Mouse (Mus musculus) embryonic facial prominence, embryonic 11.5 days (tissue): Measurements from ENCODE around the gene Mfsd6. TPM values are rescaled to one million over a fixed set of nuclear protein-coding genes. Genes with fewer than 3 reads are reported as not detected.

ENCODE experiments used
- ATAC-seq: fragments of 200-750 bp; cut with Nextera tagmentation; replicated peaks from 2 replicates; pipeline ENCODE4 v1.8.0; 2017; ENCODE audit warnings: low read depth; ENCODE audit not compliant: insufficient number of reproducible peaks, low FRiP score, low TSS enrichment
- DNase-seq: peaks from one replicate; pipeline ENCODE4 v3.0.0-alpha.2; 2015; ENCODE audit warnings: low spot score
- H3K27ac ChIP-seq: fragments of 300-500 bp; sonication (generic); replicated peaks from 2 replicates; pipeline ENCODE4 v1.5.1; 2014; ENCODE audit warnings: mild to moderate bottlenecking, low read depth, low read length, control low read depth
- H3K27me3 ChIP-seq: fragments of 300-500 bp; sonication (generic); 2 replicates; pipeline ENCODE4 v1.6.1; 2014; ENCODE audit warnings: mild to moderate bottlenecking, low read length, moderate library complexity, mixed read lengths; ENCODE audit not compliant: control insufficient read depth, insufficient read depth
- H3K36me3 ChIP-seq: fragments of 300-500 bp; sonication (generic); replicated peaks from 2 replicates; pipeline ENCODE4 v1.6.1; 2014; ENCODE audit warnings: low read depth, mild to moderate bottlenecking, low read length, moderate library complexity, mixed read lengths; ENCODE audit not compliant: control insufficient read depth, insufficient read depth
- H3K4me1 ChIP-seq: fragments of 300-500 bp; sonication (generic); 2 replicates; pipeline ENCODE4 v1.6.1; 2014; ENCODE audit warnings: low read length, mixed read lengths; ENCODE audit not compliant: control insufficient read depth, insufficient read depth
- H3K4me2 ChIP-seq: fragments of 300-500 bp; sonication (generic); 2 replicates; pipeline ENCODE4 v1.6.1; 2014; ENCODE audit warnings: low read depth, mild to moderate bottlenecking, control low read depth, low read length, moderate library complexity
- H3K4me3 ChIP-seq: fragments of 300-500 bp; sonication (generic); 2 replicates; pipeline ENCODE4 v1.5.1; 2014; ENCODE audit warnings: low read depth, low read length, control low read depth
- H3K9ac ChIP-seq: fragments of 300-500 bp; sonication (generic); replicated peaks from 2 replicates; pipeline ENCODE4 v1.6.1; 2014; ENCODE audit warnings: mild to moderate bottlenecking, control low read depth, low read length
- H3K9me3 ChIP-seq: fragments of 300-500 bp; sonication (generic); replicated peaks from 2 replicates; pipeline ENCODE4 v1.6.1; 2016; ENCODE audit warnings: mild to moderate bottlenecking, low read length, inconsistent platforms, mixed read lengths; ENCODE audit not compliant: control insufficient read depth
- WGBS: fragments of 180-500 bp; shearing (Covaris S2); extraction: QIAGEN DNeasy Blood & Tissue Kit; methylation state at CpG from one replicate; pipeline ENCODE4 v1.1.7; 2014; 5-methylcytosine and 5-hydroxymethylcytosine counted together
- polyA plus RNA-seq: library from polyadenylated mRNA; unstranded; fragments of >200 nt; fragmentation: Nextera tagmentation; extraction: Ambion mirVana; gene quantifications from 2 replicates; pipeline ENCODE4 v1.2.1, GENCODE M21; 2014

Gene Mfsd6
- polyA plus RNA-seq, 1 experiment from 2014 or later = 2.1 TPM

- no peaks in the 10 kb centered on the region for H3K9me3 ChIP-seq
Measured at GRCm38 (mm10) chr1:52648153-52649027, 78.9 kb downstream of the Mfsd6 start.

DNA sequence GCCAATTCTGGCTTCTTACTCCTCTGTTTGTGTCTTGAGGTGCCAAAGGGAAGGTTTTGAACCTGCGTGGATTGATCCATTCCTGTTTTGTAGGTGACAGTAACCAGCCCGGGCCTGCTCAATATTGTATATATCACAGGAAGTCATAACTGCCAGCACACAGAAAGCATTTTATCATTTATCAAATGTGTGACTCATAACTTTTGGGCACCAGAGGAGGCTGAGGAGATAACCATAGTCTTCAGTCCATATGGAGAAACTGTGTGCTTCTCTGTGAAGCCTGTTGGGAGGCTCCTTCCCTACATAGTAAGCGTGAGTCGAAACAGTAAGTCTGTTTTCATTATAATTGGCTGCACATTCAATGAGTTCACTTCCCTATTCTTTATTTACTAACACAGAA is 86.5 kb downstream of the Mfsd6 start:
- no peak overlapping the region for H3K4me3 ChIP-seq
- no peaks in the 10 kb centered on the region for H3K9me3 ChIP-seq
- no peaks in the 10 kb centered on the region for H3K4me1 ChIP-seq
- no peak overlapping the region for H3K4me2 ChIP-seq
- DNase-seq = no peak
- H3K27me3 ChIP-seq = no peaks in the 10 kb centered on the region
- no peak overlapping the region for H3K9ac ChIP-seq
- no peaks in the 10 kb centered on the region for H3K36me3 ChIP-seq
- no peak overlapping the region for H3K27ac ChIP-seq
- 94% methylated on average over 4 of the region's 4 CpGs for WGBS
- no peak for ATAC-seq

More at GRCm38 (mm10) chr1:52648153-52649027, 78.9 kb downstream of the Mfsd6 start:
- 83% methylated on average over 11 of the region's 11 CpGs for WGBS
- Histone ChIP-seq H3K4me3 (no peak overlapping the region), H3K9ac (no peak overlapping the region), H3K27ac (no peak overlapping the region), H3K36me3 (no peaks in the 10 kb centered on the region; the same call in 1 of the 2 replicates), H3K27me3 (no peaks in the 10 kb centered on the region), H3K4me1 (no peaks in the 10 kb centered on the region), H3K4me2 (no peak overlapping the region)
- ATAC-seq = no peak
- peak; percentile 71 for DNase-seq

DNA sequence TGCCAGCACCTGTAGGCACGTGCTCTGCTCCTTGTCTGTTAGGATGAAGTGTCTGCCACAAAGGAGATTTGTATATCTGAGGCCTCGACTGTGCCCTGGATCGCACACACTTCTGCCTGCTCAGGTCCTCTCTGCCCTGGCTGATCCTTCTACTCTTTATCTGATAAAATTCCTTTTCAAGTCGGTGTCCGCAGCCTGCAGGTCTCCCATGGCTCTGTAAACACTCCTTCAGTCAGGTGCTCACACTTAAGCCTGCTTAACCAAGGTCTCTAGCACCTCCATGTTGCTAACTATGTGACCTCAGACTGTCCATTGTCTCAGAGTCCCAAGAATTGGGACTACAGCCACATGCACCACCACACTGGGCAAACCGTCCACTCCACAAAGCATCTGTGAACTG is 87.0 kb downstream of the Mfsd6 start:
- H3K4me3 ChIP-seq = no peak overlapping the region
- ATAC-seq (no peak), DNase-seq (no peak)
- H3K9me3 ChIP-seq = no peaks in the 10 kb centered on the region
- WGBS = 85% methylated on average over 6 of the region's 6 CpGs
- H3K36me3 ChIP-seq = no peaks in the 10 kb centered on the region
- H3K27me3 ChIP-seq = no peaks in the 10 kb centered on the region
- no peaks in the 10 kb centered on the region for H3K4me1 ChIP-seq
- no peak overlapping the region for H3K4me2 ChIP-seq
- no peak overlapping the region for H3K9ac ChIP-seq
- H3K27ac ChIP-seq = no peak overlapping the region

GRCm38 (mm10) chr1:52639090-52639489 is 88.2 kb downstream of the Mfsd6 start:
- Histone ChIP-seq H3K9me3 (no peaks in the 10 kb centered on the region), H3K4me3 (no peak overlapping the region), H3K27ac (no peak overlapping the region), H3K4me2 (no peak overlapping the region), H3K27me3 (no peaks in the 10 kb centered on the region), H3K4me1 (no peaks in the 10 kb centered on the region), H3K36me3 (no peaks in the 10 kb centered on the region), H3K9ac (no peak overlapping the region)
- WGBS = 87% methylated on average over 7 of the region's 7 CpGs
- ATAC-seq (no peak), DNase-seq (no peak)

GRCm38 (mm10) chr1:52638101-52638500 is 89.2 kb downstream of the Mfsd6 start:
- Histone ChIP-seq H3K27ac (no peak overlapping the region), H3K9me3 (no peaks in the 10 kb centered on the region), H3K4me3 (no peak overlapping the region), H3K9ac (no peak overlapping the region), H3K4me1 (no peaks in the 10 kb centered on the region), H3K27me3 (no peaks in the 10 kb centered on the region), H3K36me3 (no peaks in the 10 kb centered on the region), H3K4me2 (no peak overlapping the region)
- DNase-seq = no peak
- no peak for ATAC-seq
- WGBS = 92% methylated on average over 2 of the region's 2 CpGs

- DNase-seq = no peak
- WGBS = 78% methylated on average over 3 of the region's 3 CpGs
- no peaks in the 10 kb centered on the region for H3K36me3 ChIP-seq
Measured at GRCm38 (mm10) chr1:52635932-52636331, 91.3 kb downstream of the Mfsd6 start.

GRCm38 (mm10) chr1:52634251-52634650 is 93.0 kb downstream of the Mfsd6 start:
- no peaks in the 10 kb centered on the region for H3K9me3 ChIP-seq
- H3K4me2 ChIP-seq = no peak overlapping the region
- H3K4me3 ChIP-seq = no peak overlapping the region
- H3K36me3 ChIP-seq = no peaks in the 10 kb centered on the region
- DNase-seq = no peak
- WGBS = 86% methylated on average over 6 of the region's 6 CpGs
- no peak overlapping the region for H3K27ac ChIP-seq
- H3K9ac ChIP-seq = no peak overlapping the region
- H3K4me1 ChIP-seq = no peaks in the 10 kb centered on the region
- no peaks in the 10 kb centered on the region for H3K27me3 ChIP-seq
- no peak for ATAC-seq

More at GRCm38 (mm10) chr1:52635932-52636331, 91.3 kb downstream of the Mfsd6 start:
- Histone ChIP-seq H3K4me1 (no peaks in the 10 kb centered on the region), H3K27ac (no peak overlapping the region), H3K9me3 (no peaks in the 10 kb centered on the region), H3K27me3 (no peaks in the 10 kb centered on the region), H3K4me3 (no peak overlapping the region), H3K4me2 (no peak overlapping the region), H3K9ac (no peak overlapping the region)
- ATAC-seq = no peak

GRCm38 (mm10) chr1:52631570-52631969 is 95.7 kb downstream of the Mfsd6 start:
- no peaks in the 10 kb centered on the region for H3K36me3 ChIP-seq
- peak overlapping the region; percentile 36 for H3K4me2 ChIP-seq
- no peaks in the 10 kb centered on the region for H3K4me1 ChIP-seq
- no peak overlapping the region for H3K9ac ChIP-seq
- peak; percentile 17 for DNase-seq
- no peaks in the 10 kb centered on the region for H3K9me3 ChIP-seq
- H3K4me3 ChIP-seq = peak overlapping the region; percentile 73
- 69% methylated on average over 2 of the region's 2 CpGs for WGBS
- H3K27me3 ChIP-seq = no peaks in the 10 kb centered on the region
- no peak for ATAC-seq
- no peak overlapping the region for H3K27ac ChIP-seq
